In genomic region chr2:9073851-9074250, GRCm38 (mm10) we compare ENCODE assay signal across 33 mouse cellular contexts.
"Had no signal": no experiment of that assay in that cellular context is flagged by ENCODE, and none has a peak within 500 bp of the region (broad histone marks: within the 10 kb centered on the region; RNA-seq: fewer than 3 reads in every experiment).

No protein-coding gene starts in this region.

- H3K9me3 ChIP-seq: limb, embryonic 10.5 days; limb, embryonic 12.5 days; limb, embryonic 13.5 days; limb, embryonic 15.5 days; liver, embryonic 12.5 days; liver, embryonic 13.5 days; liver, embryonic 15.5 days; lung, embryonic 15.5 days; midbrain, embryonic 10.5 days; midbrain, embryonic 12.5 days; midbrain, embryonic 13.5 days; midbrain, embryonic 15.5 days; neural tube, embryonic 12.5 days; neural tube, embryonic 13.5 days had no signal

- H3K27me3 ChIP-seq: limb, embryonic 12.5 days; limb, embryonic 13.5 days; limb, embryonic 15.5 days; liver, embryonic 12.5 days; liver, embryonic 13.5 days; liver, embryonic 15.5 days; lung, embryonic 15.5 days; megakaryocyte, embryonic 14.5 days; midbrain, embryonic 12.5 days; midbrain, embryonic 13.5 days; midbrain, embryonic 15.5 days; neural tube, embryonic 12.5 days; neural tube, embryonic 13.5 days had no signal

- H3K36me3 ChIP-seq: limb, embryonic 10.5 days; limb, embryonic 12.5 days; limb, embryonic 13.5 days; limb, embryonic 15.5 days; liver, embryonic 12.5 days; liver, embryonic 13.5 days; liver, embryonic 15.5 days; lung, embryonic 15.5 days; midbrain, embryonic 10.5 days; midbrain, embryonic 12.5 days; midbrain, embryonic 13.5 days; midbrain, embryonic 15.5 days; neural tube, embryonic 12.5 days; neural tube, embryonic 13.5 days had no signal

- H3K27ac ChIP-seq: limb, embryonic 10.5 days; limb, embryonic 12.5 days; limb, embryonic 13.5 days; limb, embryonic 15.5 days; liver, embryonic 12.5 days; liver, embryonic 13.5 days; liver, embryonic 14.5 days; liver, embryonic 15.5 days; lung, embryonic 15.5 days; macrophage; midbrain, embryonic 10.5 days; midbrain, embryonic 12.5 days; midbrain, embryonic 13.5 days; midbrain, embryonic 15.5 days; neural tube, embryonic 12.5 days; neural tube, embryonic 13.5 days had no signal

- H3K4me1 ChIP-seq: limb, embryonic 10.5 days; limb, embryonic 12.5 days; limb, embryonic 13.5 days; limb, embryonic 15.5 days; liver, embryonic 12.5 days; liver, embryonic 13.5 days; liver, embryonic 15.5 days; lung, embryonic 15.5 days; megakaryocyte, embryonic 14.5 days; midbrain, embryonic 10.5 days; midbrain, embryonic 12.5 days; neural tube, embryonic 12.5 days; neural tube, embryonic 13.5 days had no signal

- H3K9ac ChIP-seq: limb, embryonic 12.5 days; limb, embryonic 13.5 days; limb, embryonic 15.5 days; liver, embryonic 12.5 days; liver, embryonic 13.5 days; liver, embryonic 14.5 days; liver, embryonic 15.5 days; liver, postnatal 0 days; lung, embryonic 14.5 days; lung, embryonic 15.5 days; midbrain, embryonic 12.5 days; midbrain, embryonic 13.5 days; midbrain, embryonic 15.5 days; neural tube, embryonic 12.5 days; neural tube, embryonic 13.5 days had no signal

- H3K4me2 ChIP-seq: limb, embryonic 12.5 days; limb, embryonic 13.5 days; limb, embryonic 15.5 days; liver, embryonic 11.5 days; liver, embryonic 12.5 days; liver, embryonic 13.5 days; liver, embryonic 15.5 days; lung, embryonic 14.5 days; lung, embryonic 15.5 days; midbrain, embryonic 11.5 days; midbrain, embryonic 12.5 days; midbrain, embryonic 13.5 days; midbrain, embryonic 15.5 days; neural tube, embryonic 12.5 days; neural tube, embryonic 13.5 days had no signal

- DNase-seq: left cerebral cortex, postnatal 4 days; liver; liver, embryonic 13.5 days; liver, postnatal 0 days; lung, adult 18-20 months; lung, adult 2 months; lung, embryonic 14.5 days; lung, postnatal 10 days; lung, postnatal 14 days; lung, postnatal 36 days; lung, postnatal 4 days; midbrain, embryonic 14.5 days had no signal

- H3K4me3 ChIP-seq: limb, embryonic 10.5 days; limb, embryonic 12.5 days; limb, embryonic 13.5 days; limb, embryonic 15.5 days; liver, embryonic 12.5 days; liver, embryonic 13.5 days; liver, embryonic 15.5 days; lung, embryonic 15.5 days; megakaryocyte, embryonic 14.5 days; midbrain, embryonic 10.5 days; midbrain, embryonic 12.5 days; midbrain, embryonic 13.5 days; midbrain, embryonic 15.5 days; myocyte; neural tube, embryonic 12.5 days; neural tube, embryonic 13.5 days had no signal

- ATAC-seq: liver, embryonic 12.5 days; liver, postnatal 0 days; lung, postnatal 0 days; midbrain, embryonic 13.5 days; midbrain, embryonic 15.5 days; midbrain, embryonic 16.5 days had no signal
